Mouse (Mus musculus) cerebellum, adult 18-20 months (tissue): ENCODE results near the gene Vac14.
A peak's percentile ranks its signal among the peaks of the same experiment; 100 is the strongest.

Experiments used
- DNase-seq, 2 experiments: peaks; one replicate each; pipeline ENCODE4 v3.0.0; 2021

The Vac14 gene

DNA sequence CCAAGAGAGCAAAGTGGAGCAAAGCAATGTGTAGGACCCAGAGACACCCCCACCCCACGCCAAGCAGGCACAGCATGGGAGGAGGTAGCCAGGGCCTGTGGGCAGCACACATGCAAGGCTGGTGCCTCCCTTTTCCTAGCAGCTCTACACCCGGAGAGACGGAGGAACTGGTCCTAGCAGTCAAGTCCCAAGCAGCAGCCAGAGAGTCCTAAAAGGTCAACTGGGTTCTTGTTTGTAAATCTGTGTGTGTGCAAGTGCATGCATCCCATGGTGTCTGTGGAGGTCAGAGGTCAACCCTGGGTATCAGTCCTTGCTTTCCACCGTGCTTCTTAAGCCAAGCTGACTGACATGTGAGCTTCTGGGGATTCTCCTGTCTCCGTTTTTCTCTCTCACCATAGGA, 75.8 kb downstream of the Vac14 start:
- DNase-seq, result peak; percentile 16 to 34

DNA sequence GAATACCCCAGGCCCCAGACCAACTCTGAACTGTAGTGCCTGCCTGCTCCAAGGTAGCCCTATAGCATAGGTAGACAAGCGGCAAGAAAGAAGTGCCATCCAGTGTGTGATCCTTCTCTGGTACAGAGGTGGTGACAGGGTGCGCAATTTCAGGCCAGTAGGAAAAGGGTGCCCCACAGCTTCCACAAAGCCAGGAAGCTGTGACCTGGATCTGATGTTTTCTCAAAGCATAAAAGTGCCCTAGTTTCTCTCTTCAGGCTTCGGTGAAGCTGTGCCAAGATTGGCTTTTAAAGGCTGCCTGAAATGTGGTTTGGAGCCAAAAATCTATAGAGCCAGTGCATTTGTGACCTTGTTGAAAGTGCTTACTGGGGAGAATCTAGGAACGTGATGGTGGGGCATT, 76.4 kb downstream of the Vac14 start:
- peak; percentile 48 to 61 for DNase-seq

DNA sequence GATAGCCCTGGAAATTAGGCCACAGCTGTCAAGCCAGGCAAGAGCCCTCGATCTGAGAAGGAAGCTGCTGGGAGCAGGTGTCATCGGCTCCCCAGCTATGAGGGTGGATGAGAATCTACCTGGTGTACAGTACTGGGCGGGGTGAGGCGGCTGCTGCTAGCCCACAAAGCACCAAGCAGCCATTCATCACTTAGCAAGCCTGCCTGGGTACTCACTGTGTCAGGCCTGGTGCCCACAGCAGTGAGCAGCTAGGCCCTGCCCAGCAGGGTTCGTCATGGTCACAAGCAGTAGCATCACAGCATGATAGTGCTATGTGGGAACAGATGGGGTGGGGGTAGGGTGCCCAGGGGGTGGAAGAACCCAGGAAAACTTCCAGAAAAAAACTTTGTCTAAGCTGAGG, 77.0 kb downstream of the Vac14 start:
- DNase-seq, result peak; percentile 61 to 65

DNA sequence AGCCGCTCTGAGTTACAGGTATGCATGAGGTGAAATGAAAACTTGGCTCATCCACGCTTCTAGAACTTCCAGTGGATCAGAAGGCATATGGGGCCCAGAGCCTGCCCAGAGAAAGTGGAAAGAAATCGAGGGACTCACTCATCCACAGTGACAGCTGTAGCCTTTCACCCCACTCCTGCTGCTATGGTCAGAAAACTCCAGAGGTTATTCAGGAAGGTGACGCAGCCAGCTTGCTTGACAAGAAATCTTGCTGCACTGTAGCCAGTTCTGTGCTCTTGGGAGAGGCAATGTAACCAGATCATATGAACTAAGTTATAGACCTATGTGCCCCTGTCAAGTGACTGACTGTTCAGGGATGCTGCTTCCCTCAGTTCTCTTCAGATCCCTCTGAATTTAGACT, 77.7 kb downstream of the Vac14 start:
- no peak for DNase-seq

DNA sequence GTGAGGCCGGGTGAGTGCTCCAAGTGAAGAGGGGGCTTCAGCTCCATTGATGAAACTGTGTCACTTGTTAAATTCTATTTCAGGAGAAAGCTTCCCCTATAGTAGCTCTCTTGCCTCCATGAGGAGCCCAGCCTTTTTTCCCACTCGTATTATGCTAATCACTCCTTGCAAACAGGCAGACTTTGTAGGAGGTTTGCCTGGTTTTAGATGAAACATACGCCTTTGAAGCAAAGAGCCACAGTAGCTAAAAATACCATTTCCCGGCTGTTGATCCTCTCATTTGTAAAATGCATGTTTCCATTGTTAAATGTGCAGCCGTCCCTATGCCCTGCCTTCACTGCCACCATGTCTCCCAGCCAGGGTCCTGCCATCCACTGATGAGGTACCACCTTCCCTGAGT, 79.2 kb downstream of the Vac14 start:
- no peak for DNase-seq

DNA sequence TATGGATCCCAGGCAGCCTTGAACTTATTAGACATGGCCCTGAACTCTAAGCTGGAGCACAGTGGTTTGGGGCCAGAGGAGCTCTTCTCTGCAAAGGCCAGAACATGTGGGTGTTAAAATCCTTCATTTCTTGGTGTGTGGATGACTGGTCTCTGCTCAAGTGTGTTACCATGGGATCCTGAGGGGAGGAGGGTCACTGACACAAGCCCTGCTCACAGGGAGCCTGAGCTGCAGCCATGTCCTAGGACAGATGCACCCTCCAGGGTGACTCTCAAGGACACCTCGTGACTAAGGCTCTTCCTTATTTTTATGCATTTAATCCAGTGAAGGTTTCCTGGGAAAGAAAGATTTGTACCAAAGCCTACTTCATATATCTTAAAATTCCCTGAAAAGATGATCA, 79.7 kb downstream of the Vac14 start:
- no peak for DNase-seq

DNA sequence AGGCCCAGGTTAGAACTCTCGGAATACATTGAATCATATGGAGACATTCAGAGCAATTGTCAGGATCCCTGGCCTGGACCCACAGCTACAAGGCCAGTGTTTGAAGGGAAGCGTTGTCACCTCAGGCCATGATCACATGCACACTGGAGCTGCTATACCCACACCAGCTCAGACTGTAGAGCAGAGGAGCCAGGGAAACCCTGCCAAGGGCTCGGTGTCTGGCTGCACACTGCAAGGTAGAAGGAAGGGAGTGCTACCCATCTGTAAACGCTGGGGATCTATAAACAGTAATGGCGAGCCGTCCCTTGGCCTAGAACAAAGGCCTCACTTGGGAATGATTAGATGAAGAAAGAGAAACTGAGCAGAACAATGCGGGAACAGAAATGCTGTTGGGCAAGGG, 81.1 kb downstream of the Vac14 start:
- peak in 1 of 2 experiments; percentile 8 for DNase-seq

DNA sequence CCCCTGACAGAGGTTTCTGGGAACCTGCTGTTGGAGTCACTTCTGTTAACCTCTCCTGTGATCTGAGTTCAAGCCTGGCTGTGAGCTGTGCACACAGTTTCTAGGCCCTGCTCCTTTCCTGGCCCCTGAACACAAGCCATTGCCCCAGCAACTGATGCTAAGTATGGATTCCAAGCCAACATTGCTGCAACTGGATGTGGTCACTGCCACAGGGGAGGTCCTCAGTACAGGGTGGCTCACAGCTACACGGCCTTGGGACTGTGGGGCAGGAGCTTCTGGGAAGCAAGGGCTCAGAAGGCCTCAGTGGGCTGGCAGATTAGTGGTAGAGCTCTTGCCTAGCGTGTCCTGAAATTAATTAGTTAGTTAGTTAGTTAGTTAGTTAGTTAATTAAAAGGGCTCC, 82.2 kb downstream of the Vac14 start:
- DNase-seq, result peak in 1 of 2 experiments; percentile 8

DNA sequence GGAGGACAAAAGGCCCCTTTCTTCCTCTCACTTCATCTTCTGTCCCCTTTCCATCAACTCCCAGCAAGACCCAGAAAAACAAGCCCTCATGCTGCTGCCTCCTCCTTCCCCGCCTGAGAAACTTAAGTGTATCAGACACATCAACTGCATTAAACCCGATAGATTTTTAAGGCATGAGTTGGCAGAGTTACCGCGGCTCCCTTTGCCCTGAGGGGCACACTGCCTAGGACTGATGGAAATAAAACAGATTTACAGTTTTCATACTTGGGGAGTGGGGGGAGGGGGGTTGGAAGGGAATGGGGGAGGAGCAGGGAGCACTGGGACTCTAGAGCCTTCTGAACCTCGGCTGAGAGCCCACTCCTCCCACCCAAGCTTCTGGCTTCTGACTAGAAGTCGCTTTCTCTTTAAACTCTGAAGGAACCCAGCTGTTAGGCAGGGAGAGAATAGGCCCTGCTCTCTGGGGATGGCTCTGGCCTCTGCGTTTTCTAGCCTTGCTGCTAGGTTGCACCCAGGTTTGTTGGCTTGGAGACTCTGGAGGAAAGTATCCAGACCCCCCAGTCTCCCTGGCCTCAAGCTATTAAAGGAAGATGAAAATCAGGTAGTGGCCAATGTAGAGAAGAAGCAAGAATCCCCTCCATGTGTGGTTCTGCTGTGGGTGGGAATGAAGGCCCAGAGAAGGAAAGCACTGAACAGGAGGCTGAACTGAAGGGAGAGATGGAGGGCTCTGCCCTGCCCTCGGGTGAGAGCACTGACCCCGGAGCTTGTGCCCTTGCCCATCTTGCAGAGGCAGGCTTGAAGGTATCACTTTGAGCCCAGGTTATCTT, 84.5 kb downstream of the Vac14 start:
- peak in 1 of 2 experiments; percentile 8 for DNase-seq

DNA sequence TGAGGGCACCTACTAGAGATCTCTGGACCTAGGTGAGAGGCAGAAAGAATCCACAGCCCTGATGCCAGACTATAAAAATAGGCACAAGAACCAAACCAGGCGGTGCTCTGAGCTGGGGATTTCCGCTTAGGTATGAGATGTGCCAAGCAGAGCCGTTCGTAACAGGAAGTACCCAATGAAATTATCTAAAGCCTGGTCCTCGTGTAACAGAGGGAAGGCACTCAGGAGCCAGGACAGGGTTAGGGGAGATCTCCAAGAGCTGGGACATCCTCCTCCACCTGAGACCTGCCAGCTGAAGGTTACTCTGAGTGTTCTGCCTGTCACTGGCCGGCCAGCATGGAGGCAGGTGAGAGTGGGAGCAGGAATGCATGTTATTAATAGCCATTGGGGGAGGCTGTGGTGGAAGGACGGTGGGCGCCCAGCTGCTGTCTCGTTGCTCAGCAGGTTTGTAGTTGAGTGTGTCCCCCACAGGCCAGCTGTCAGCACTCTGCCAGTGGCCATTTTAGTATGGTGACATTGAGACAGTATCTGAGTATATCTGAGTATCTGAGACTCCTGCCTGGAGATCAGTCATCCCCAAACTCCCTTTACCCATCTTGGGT, 85.2 kb downstream of the Vac14 start:
- peak; percentile 39 to 51 for DNase-seq

DNA sequence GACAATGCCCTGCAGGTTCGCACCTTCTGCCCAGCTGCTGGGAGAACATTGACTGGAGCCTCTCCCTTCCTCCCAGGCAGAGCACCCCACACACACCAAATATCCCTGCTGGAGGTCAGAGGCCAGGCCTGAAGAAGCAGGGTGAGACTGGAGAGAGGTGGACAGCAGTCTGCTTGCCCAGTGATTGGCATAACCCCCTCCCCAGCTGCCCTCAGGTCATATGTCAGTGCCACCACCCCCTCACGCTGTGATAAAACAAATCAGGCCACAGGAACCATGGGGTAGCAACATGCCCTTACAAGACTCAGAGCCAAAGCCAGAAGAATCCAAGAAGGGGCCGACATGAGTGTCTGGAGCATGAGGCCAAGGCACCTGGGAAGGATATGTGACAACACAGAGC, 85.7 kb downstream of the Vac14 start:
- DNase-seq, result peak in 1 of 2 experiments; percentile 36

DNA sequence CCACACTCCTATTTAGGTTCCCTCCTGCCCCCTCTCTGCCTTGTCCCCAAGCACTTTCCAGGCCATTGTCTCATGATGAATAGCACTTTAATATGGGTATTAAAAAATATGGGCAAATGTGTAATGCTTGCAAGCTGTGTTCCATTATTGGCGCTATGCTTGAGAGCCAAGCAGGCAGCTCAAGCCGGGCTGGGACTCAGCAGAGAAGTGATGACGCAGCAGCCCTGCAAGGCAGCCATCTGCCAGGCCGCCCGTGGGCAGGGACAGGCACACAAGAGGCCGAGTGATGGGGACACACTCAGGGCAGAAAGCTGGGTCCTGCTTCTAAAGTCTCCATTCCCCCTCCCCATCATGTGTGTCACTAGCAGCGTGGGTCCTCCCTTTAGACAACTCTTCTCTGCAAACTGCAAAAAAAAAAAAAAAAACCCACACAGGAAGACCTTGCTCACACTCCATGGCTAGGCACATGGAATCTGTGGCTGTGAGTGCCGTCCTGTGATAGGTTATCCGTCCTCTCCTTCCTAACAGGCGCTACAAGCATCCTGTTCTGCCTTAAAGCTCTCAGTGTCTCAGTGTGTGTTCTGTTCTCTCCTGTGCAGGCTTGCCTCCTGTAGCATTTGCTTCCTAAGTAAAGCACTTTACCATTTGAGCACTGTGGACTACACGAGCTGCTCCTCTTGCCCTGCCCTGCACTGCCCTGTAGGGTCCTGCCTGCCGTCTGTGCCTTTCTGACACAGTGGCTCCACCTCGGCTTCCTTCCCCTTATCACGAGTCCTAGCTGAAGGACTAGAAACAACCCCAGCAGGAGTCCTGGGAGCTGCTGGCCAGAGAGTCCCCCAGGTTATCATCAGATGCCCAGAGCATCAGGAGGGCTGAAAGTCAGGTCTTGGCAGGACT, 87.3 kb downstream of the Vac14 start:
- DNase-seq, result peak; percentile 89 to 93

DNA sequence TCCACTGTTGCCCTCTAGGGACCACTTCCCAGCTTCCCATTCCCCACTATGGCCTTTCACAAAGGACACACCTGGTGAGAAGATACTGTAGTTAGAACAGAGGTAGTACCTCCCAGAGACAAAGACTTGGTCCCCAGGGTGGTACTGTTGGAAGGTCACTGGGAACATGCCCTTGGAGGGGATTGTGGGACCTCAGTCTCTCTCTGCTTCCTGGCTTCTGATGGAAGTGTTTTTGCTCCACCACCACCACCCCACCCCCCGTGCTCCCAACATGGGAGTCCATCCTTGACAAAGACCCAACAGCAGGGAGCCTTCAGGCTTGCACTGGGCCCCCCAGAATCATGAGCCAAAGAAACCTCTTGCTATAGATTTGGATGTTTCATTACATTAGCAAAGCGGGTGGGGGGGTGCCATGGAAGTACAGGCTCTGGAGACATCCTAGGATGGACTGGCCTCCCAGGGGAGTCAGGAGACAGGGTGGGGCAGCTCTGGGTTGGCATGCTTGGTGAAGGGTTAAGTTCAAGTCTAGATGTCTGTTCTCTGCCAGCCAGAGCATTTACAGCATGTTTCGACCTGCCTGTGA, 88.0 kb downstream of the Vac14 start:
- peak; percentile 17 to 32 for DNase-seq

DNA sequence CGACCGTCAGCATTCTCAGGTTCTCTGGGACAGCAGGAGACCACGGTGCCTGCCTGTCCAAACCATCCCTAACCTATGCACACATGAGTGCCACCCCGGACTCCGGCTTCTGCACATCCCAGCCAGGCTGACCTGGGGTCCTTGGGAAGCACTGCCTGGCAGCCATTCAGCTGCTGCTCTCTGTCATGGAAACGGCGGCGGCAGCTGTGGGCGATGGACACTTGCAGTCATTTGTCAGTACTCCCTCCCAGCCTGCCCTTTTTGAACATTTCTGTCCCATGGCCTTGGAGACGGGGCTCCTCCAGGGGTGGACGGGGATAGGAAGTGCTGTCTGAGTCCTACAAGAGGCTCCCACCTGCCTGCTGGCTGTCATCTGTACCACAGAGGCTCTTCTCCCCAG, 90.0 kb downstream of the Vac14 start:
- peak in 1 of 2 experiments; percentile 30 for DNase-seq

DNA sequence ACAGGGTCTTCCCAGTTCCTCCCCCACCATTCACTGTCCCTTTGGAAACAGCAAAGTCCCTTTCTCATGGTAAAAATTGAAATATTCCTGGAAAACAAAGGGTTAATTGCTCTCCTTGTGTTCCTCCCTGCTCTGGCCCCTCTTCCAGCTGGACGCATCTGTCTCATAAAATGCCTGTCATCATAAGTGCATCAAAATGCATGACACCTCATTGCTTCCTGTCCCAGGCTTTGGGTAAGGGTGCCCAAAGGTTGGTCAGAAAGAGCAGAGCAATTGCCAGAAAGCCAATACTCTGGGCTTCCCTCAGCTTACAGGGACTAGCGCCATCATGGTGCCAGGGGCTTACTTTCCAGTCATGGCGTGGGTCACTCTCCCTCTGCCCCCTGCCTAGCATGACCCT, 92.2 kb downstream of the Vac14 start:
- DNase-seq, result no peak

DNA sequence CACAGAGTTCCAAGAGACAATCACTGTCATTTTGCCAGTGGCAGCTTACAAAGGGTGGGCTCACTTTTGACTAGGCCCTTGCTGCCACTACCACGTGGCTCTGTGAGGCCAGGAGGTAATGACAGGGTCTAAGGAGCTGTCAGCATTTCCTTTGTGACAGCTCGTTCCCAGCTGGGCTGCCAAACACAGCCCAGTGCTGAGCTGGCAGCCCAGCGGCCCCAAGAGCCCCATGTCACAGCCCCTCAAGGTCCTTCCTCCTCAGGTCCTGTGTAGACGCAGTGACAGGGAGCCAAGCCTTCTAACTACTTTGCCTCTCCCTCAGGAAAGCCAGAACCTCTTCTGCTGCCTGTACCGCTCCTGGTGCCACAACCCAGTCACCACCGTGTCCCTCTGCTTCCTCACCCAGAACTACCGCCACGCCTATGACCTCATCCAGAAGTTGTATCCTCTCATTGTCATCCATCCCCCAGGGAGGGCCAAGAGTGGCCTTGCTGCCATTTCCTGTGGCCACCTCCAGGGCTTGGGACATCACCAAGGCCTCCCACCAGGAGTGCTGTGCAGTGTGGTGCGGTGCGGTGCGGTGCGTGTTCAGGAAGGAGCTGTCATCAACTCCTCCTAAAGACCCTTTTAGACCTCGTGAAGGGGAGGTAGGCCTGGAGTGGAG, 93.0 kb downstream of the Vac14 start:
- peak in 1 of 2 experiments; percentile 21 for DNase-seq

DNA sequence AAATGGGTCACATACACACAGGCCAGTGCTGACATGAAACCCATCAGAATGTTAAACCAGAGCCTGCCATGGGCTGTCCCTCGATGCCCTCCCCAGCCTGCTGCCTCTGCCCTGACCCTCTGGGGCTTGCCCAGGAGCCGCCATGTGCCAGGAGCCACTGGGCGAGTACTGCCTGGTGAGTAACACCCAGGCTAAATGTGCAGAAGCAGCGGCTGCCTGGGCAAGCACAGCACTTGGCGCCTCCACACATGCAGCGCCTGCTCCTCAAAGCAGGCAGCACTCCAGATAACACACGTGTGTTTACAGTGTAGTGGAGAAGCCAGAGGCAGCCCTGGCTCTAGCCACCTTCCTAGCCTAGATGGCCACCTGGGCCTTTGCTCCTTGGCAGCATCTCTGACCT, 94.7 kb downstream of the Vac14 start:
- peak; percentile 46 to 53 for DNase-seq

DNA sequence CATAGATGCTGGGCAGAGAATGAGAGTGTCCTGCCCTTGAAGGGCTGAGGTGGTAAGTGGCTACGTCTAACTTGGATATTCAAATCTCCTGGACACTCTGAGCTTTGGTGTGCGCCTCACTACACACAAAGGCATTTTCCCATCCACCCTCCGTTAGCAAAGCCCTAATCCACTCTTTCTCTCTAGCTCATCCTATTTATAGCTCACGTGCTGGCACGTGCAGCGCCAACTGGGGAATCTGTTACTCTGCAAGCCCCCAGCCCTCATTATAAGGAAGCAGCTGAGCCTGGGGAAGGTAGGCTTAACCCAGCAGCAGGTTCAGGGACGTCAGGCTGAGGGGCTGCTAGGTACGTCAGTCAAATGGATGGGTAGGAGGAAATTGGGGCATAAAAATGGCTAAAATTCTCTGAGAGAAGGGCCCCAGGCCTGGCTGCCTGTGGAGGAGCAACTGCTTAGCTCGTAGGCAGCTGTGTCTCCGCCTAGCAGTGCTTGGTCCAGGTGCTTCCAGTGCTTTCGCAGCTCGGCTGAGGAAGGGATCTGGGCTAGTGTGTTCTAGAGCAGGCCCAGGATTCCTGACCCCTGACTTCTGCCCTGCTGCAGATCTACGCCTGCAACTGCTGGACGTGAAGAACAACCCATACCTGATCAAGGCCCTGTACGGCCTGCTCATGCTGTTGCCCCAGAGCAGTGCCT, 96.6 kb downstream of the Vac14 start:
- DNase-seq, result peak in 1 of 2 experiments; percentile 13

DNA sequence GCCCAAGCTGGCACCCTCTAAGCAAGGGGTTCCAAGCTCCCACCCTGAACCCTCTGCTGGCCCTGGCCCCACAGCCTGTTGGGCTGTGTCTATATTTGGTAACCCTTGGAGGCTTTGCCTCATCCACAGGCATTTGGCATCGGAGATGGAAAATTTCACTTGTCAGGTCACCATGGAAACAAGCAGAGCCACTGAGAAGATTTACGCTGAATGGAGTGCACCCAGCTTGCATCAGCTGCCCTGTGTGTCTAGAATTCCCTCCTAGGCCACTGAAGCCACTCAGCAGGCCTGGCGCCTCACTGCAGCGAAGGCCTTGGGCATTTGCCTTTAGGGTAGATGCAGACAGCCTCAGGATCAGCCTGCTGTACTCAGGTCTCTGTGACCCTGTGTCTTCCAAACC, 97.7 kb downstream of the Vac14 start:
- peak; percentile 71 to 79 for DNase-seq

DNA sequence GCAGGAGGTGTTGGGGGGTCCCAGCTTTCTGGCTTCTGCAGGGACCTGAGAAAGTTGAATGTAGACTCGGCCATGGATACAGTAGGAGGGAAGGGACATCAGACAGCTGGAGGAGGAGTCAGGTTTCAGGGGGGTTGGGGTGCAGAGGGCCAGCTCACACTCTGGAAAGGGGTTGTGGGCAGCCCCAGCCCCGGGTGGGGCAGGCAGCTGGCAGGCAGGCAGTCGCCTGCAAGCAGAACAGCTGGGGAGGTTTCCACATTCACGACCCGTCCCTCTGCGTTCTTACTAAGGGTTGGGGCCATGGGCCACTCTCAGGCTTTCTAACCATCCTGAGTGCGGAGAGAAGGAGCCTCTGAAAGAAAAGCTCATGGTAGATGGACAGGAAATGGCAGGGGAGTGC, 98.7 kb downstream of the Vac14 start:
- no peak for DNase-seq

DNA sequence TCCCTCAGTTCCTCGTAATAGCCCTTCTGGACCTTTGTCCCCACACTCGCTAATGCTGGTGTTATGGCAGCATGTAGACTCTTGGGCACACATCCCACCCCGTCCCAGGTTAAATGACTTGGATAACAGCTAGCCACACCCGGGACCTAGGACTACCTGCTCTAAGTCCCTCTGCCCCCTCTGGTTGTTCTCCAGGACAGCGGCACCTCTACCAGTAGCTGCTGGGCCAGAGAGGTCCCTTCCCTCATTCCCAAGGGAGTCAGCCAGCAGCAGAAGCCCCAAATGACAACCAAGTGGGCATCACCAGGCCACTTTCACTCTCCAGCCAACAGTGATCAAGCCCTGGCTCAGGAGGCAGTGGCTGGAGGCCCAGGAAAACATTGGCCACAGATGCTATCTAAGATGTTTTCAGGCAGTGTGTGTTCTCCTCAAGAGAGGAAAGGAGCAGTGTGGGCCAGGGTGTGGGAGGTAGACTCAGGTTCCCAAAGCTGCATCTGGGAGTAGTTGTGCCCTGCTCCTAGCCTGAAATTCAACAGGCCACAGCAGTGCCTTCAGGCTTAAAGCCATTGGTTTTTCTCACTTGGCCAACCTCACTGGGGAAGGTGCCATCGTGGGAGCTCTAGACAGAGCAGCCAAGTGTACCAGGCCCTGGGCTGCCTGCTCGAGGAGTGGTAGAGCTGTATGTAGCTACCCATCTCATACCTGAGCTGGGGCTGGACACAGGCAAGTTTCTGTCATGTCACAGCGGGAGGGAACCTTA, 100.0 kb downstream of the Vac14 start:
- DNase-seq, result peak in 1 of 2 experiments; percentile 46
